24 mouse cellular contexts compared by ENCODE assay signal in the genomic region with DNA sequence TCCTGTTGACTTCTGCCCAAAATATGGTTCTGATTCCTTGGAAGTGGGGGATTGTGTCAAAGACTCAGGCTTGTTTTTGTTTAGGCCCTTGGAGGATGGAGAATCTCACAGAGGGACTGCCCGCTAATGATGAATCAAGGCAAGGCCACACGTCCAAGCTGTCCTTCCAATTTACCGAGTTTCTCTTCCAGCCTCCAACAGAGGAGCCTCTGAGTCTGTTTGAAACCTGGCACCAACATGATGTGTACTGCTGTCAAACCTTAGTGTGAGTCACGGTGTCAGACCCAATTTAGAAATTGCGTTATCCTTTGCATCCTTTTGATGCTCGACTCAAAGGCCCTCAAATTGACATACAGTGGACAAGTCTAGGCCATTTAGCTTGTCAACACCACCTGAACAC.
DNase-seq lines count a peak whose midpoint lies in the region; ATAC-seq and TF ChIP-seq lines count a peak whose summit lies in the region.
"Had no signal": no experiment of that assay in that cellular context is flagged by ENCODE, and none has a peak within 500 bp of the region (broad histone marks: within the 10 kb centered on the region; RNA-seq: fewer than 3 reads in every experiment).

No protein-coding gene starts in this region.

- H3K9ac ChIP-seq in hindbrain, embryonic 13.5 days, result no peak overlapping the region
- H3K9ac ChIP-seq in hindbrain, postnatal 0 days (replicated peaks; ENCODE audit: low read length), result no peak overlapping the region
- H3K9ac ChIP-seq: embryonic facial prominence, embryonic 12.5 days; embryonic facial prominence, embryonic 15.5 days; forebrain, postnatal 0 days; heart, embryonic 12.5 days; heart, embryonic 15.5 days; hindbrain, embryonic 14.5 days had no signal

- H3K27me3 ChIP-seq in hindbrain, embryonic 13.5 days, result no peaks in the 10 kb centered on the region
- H3K27me3 ChIP-seq in hindbrain, postnatal 0 days (ENCODE audit: insufficient read depth, low read length), result no peaks in the 10 kb centered on the region
- H3K27me3 ChIP-seq: embryonic facial prominence, embryonic 12.5 days; embryonic facial prominence, embryonic 15.5 days; heart, embryonic 15.5 days had no signal

- H3K4me2 ChIP-seq in hindbrain, embryonic 13.5 days, result no peak overlapping the region
- no peak overlapping the region for H3K4me2 ChIP-seq in hindbrain, postnatal 0 days (ENCODE audit: low read depth, low read length)
- H3K4me2 ChIP-seq: embryonic facial prominence, embryonic 12.5 days; embryonic facial prominence, embryonic 15.5 days; heart, embryonic 12.5 days; heart, embryonic 15.5 days; hindbrain, embryonic 14.5 days had no signal

- H3K9me3 ChIP-seq in hindbrain, embryonic 13.5 days, result no peaks in the 10 kb centered on the region
- no peaks in the 10 kb centered on the region for H3K9me3 ChIP-seq in hindbrain, postnatal 0 days (ENCODE audit: low read length)
- H3K9me3 ChIP-seq: embryonic facial prominence, embryonic 12.5 days; embryonic facial prominence, embryonic 15.5 days; heart, embryonic 12.5 days; heart, embryonic 15.5 days; hindbrain, embryonic 10.5 days had no signal

- DNase-seq in adrenal gland, adult 2 months, result peak; percentile 47
- DNase-seq in adrenal gland, postnatal 4 days (ENCODE audit: low spot score in 2 of 2), result no peak
- no peak for DNase-seq in hindbrain, postnatal 0 days (ENCODE audit: low spot score)
- peak; percentile 42 for DNase-seq in adrenal gland, postnatal 14 days
- no peak for DNase-seq in heart, adult 11 months
- DNase-seq: cerebellum, adult 18-20 months; cerebellum, adult 9-11 months; cerebellum, postnatal 25 days; forebrain, postnatal 0 days; gastrocnemius, adult 2 months; gastrocnemius, postnatal 14 days; heart, adult 18-20 months; heart, postnatal 10 days; heart, postnatal 36 days; kidney, adult 2 months had no signal

- H3K4me1 ChIP-seq in hindbrain, embryonic 13.5 days (replicated peaks), result peaks cover 43% of the 10 kb centered on the region
- peaks cover 6% of the 10 kb centered on the region; the same call in 1 of the 2 replicates for H3K4me1 ChIP-seq in hindbrain, postnatal 0 days (ENCODE audit: insufficient read depth, low read length)
- H3K4me1 ChIP-seq: heart, embryonic 15.5 days had no signal

- 82% methylated on average over 6 of the region's 6 CpGs for WGBS in hindbrain, embryonic 13.5 days
- 69% methylated on average over 6 of the region's 6 CpGs for WGBS in hindbrain, postnatal 0 days

- no peaks in the 10 kb centered on the region for H3K36me3 ChIP-seq in hindbrain, embryonic 13.5 days
- no peaks in the 10 kb centered on the region for H3K36me3 ChIP-seq in hindbrain, postnatal 0 days (ENCODE audit: insufficient read depth, low read length)
- H3K36me3 ChIP-seq: embryonic facial prominence, embryonic 12.5 days; embryonic facial prominence, embryonic 15.5 days; heart, embryonic 12.5 days; heart, embryonic 15.5 days; hindbrain, embryonic 10.5 days had no signal

- 0 out of 2 replicates have a peak overlapping the region, but pooled peaks have one; percentile 1 for H3K27ac ChIP-seq in hindbrain, embryonic 13.5 days
- H3K27ac ChIP-seq in hindbrain, postnatal 0 days, result no peak overlapping the region
- H3K27ac ChIP-seq: embryonic facial prominence, embryonic 12.5 days; embryonic facial prominence, embryonic 15.5 days; gastrocnemius, adult 2 months; heart, embryonic 15.5 days; hindbrain, embryonic 10.5 days; hindbrain, embryonic 14.5 days had no signal

- ATAC-seq in hindbrain, embryonic 13.5 days (ENCODE audit: low FRiP score), result no peak
- no peak for ATAC-seq in hindbrain, postnatal 0 days
- ATAC-seq: forebrain, embryonic 14.5 days; forebrain, postnatal 0 days; intestine, postnatal 0 days had no signal

- no peak overlapping the region for H3K4me3 ChIP-seq in hindbrain, embryonic 13.5 days
- H3K4me3 ChIP-seq in hindbrain, postnatal 0 days (ENCODE audit: low read length), result no peak overlapping the region
- H3K4me3 ChIP-seq: embryonic facial prominence, embryonic 12.5 days; embryonic facial prominence, embryonic 15.5 days; gastrocnemius, adult 2 months; heart, embryonic 12.5 days; heart, embryonic 15.5 days; hindbrain, embryonic 10.5 days had no signal

- no peak for TF ChIP-seq CTCF in hindbrain, postnatal 0 days (IDR thresholded peaks at IDR 0.05; ENCODE audit: low read depth)

Comparison
In these comparisons a context has a peak if more than half of its experiments do, and no peak if none do; other contexts are left out.
1. DNase-seq: peak in adrenal gland, adult 2 months (single experiment) and adrenal gland, postnatal 14 days (single experiment); none in adrenal gland, postnatal 4 days (0 of 2), hindbrain, postnatal 0 days (single experiment) and heart, adult 11 months (single experiment).